Mouse (Mus musculus): ENCODE data around the gene Medag. TPM values are rescaled to one million over a fixed set of nuclear protein-coding genes. Genes with fewer than 3 reads are reported as not detected.

Gene Medag
- total RNA-seq, 2 experiments from 2014 or later = 0.78 to 1.3 TPM

DNA sequence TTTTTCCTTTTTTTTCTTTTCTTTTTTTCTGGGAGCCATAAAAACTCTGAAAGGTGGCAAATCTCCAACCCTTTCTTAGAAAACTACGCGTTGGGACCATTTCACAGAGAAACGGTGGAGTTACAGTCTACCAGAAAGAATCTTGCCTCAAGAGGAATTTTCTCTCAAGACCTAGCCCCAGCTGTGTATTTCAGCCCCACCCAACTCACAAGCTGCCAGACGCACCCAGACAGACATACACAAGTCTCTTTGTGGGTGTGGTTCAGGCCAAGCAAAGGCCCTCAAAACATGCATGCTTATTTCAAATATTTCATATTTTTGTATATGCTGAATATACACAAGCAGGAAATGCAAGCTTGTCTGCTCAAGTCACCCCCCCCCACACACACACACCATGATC, 29.6 kb upstream of the Medag start:
- no peak for DNase-seq (ENCODE audit: low spot score in 2 of 2)

DNA sequence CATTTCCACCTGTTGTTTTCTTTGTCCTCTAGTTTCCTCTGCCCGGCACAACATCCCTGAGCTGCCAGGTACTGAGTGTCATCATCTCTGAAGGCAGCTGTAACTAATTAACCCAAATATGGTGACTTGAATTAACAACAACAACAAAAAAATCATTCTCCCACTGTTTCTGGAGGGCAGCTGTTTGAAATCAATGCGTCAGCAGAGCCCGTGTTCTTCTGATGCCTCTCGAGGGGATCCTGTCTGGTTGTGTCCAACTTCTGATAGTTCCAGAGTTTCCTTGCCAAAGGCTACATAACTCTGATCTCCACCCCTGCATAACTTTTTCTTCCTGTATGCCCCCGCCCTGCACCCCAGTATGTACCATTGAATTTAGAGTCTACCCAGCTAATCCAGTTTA, 28.9 kb upstream of the Medag start:
- DNase-seq (ENCODE audit: low spot score in 2 of 2) = no peak

DNA sequence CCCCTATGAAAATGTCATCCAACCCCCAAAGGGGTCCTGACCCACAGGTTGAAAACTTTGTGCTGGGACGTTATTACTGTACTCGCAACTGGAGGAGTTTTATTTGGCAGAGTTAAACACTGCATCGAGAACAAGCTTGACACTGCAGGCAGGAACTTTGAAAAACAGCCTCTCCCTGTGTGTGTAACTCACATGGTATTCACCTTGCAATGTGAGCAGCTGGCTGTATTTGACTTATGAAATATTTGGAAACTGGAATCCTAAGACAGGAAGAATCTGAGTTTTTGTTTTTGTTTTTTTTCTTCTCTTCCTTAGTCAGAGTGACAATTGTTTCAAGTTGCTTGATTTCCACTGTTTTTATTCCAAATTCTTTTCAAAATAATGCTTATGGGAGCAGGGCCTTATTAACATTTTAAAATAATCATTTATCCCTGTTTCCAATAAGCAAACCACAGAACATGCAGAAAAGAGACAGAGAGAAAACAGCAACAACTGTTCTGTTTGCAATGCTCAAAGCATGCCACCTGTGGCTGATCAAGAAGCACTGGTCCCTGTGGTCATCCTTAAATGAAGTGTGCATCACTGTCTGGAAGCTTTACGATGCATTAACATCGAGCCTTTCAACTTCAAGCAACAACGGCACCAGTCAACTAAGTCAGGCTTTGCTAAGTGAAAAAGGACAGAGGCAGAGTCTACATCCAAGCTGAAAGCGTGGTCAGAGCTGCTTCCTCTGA, 26.2 kb upstream of the Medag start:
- no peak for DNase-seq (ENCODE audit: low spot score in 2 of 2)

DNA sequence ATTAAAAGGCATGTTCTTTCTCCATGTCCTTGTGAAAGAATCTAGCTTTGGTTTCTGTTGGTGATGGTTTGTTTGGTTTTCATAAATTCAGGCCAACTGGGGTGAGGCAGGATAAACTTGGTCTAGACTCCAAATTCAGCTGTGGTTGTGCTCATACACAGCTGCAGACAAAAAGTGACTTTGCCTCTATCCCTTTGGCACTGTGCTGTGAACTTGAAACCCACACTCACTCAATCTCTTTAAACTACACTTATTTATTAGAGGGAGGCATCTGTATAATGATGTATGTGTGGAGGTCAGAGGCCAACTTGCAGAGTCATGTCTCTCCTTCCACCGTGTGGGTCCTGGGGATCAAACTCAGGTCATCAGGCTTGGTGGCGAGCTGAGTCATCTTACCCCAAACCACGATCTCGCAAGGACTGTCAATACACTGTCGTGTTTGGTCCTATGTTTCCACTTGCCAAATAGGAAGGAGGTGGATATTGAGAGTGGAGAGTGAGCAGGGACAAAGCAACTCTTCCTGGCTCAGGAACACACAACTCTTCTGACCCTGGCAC, 25.2 kb upstream of the Medag start:
- DNase-seq (ENCODE audit: low spot score in 2 of 2) = no peak

DNA sequence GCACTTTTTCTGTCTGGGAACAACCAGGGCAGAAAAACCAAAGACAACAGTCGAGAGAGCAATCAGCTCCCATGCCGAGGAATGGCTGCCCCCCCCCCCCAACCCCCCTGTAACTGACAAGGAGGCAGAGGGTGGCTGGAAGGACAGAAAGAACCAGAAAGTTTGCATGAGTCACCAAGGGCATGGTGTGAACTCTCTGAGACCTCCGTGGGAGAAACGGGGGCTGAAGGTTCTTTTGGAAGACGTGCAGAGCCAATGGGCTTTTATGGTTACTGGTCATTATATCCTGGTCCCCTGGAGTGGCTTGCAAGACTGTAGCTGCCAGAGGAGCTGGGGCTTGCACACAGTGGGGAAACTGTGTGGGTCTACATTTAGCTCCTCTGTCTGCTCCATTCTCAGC, 22.6 kb upstream of the Medag start:
- DNase-seq (ENCODE audit: low spot score in 2 of 2) = no peak

DNA sequence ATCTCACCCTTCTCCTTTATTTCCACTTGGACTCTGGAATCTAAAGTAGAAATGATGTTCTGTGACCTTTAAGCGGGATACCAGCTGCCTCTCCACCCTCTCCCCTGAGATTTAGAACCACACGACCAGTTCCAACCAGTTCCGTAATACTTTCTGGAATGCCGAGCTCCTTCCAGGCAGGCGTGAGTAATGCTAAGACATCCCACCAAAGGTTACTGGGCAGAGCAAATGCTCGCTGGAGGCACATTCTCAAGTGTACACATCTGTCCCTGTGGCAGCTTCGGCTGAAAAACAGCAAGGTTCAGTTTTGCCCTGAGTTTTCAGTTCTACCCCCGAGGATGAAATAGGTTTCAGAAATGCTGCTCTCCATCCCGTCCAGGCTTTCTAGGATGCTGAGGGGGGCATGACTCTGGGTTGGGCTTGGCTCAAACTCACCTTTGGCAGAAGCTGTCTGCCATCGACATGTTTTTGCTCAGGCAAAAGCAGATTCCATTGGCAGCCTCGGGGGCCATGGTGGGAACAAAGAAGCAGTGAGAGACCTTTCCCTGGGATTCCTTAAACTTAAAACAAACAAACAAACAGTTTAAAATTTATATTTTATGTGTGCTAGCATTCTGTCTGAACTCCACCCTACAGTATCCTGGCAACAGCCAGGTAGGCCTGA, 21.9 kb upstream of the Medag start:
- DNase-seq (ENCODE audit: low spot score in 2 of 2) = no peak

DNA sequence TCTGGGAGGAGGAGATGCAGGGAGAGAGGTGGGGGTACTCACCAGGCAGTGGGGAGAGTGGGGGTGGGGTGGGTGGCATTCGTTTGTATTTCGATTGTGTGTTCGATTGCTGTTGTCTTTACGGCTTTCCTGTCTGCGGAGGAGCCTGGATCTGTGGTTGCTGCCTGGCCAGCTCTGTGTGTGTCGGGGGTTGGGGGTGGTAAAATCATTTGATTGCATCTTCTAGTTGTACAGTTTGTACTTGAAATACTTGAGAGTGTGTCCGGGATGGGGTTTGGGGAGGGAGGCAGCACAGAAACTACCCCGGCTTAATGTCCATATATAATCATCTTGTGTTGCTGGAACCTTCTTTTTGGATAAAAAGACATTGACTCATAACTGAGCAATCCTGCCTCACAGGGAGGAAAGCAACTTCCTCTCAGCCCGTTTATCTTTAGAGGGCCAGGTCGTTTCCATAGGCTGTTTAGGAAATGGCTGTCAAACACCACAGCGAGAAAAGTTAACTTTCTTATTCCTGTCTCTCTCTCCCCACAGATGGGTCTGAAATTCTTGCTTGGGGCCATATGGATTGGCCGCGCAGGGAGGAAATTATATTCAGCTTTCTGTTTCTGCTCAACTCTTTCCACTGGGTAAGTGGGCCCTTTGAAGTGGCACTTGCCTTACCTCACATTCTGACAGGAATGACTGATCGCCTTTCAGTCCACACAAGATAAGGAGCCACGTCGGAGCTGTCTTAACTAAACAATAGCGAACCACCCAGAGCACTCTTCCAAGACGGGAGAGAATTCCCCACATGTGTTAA, 19.8 kb upstream of the Medag start:
- no peak for DNase-seq (ENCODE audit: low spot score in 2 of 2)

DNA sequence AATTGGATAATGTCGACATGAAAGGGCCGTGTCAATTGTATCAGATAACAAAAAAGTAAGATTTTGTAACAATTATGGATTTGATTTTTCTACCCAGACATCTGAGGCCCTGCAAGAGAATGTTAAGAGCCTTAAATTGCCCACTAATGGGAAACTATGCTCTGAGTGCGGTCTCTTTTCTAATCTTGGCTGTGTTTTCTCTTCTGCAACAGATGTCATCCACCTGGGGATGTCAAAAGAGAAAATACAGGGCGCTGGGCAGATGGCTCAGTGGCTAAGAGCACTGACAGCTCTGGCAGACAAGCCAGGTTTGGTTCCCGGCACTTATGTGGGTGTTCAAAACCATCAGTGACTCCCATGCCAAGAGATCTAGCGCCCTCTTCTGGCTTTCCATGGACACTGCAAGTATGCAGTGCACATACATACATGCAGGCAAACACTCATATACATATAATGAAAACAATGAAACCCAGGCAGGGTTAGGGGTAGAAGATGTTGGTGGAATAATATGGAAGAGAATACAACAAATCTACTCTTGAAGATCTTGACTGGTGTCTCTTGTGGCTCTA, 19.0 kb upstream of the Medag start:
- no peak for DNase-seq (ENCODE audit: low spot score in 2 of 2)

DNA sequence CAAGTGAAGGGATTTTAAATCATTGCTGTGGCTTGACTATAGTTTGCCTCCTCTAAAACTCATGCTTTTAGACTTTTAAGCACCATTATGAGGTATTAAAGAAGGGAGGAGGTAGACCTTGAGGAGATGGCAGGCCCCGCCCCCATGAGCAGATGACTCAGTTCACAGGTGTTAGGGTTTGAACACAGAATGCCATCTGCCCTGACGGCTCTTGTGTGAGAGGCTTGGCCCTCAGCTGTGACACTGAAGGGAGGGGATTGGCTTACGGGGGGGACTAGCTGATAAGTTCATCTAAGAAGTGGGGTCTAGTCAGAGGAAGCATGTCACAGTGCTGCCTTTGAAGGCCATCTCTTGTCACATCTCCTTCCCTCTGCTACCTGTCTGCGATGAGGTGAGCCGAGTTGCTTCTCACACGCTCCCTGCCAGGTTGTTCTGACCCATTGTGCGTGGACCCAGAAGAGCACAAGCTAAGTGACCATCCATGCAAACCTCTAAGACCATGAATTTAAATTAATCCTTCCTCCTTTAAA, 10.0 kb upstream of the Medag start:
- no peak for DNase-seq (ENCODE audit: low spot score in 2 of 2)

DNA sequence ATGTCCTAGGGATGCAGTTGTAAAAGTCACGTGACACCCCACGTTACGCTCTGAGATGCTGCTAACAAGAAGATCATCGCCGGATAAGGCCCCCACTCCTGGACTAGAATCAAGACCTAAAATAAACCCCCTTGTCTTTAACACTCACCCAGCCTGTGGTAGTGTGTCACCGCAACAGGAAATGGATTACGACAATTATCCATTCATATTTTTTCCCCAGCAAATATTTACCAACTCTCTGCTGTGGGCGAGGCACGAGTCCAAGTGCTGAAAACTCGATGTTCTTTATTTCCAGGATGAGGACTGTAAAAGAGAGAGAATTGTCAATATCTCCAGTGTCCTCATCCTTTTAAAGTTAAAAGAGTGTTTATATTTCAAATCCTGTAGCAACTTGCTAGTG, 9.5 kb upstream of the Medag start:
- DNase-seq (ENCODE audit: low spot score in 2 of 2) = no peak

DNA sequence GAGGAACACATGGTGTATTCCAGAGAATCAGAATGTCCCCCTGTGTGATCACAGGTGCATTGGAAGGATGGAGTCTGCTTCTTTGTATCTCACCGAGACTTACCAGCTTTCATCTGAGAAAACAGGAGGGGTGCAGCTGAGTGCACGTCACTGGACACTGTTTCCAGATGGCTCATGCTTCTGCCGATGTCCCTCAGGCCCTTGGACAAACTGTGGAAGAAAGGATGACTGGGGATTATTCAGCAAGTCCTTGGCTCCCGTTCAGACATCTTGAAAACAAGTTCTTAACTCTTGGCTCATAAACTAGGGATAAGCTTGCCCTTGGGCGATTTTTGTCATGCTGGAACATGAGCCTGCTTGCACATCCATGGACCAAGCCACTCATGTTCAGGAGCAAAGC, 8.2 kb upstream of the Medag start:
- DNase-seq (ENCODE audit: low spot score in 2 of 2) = no peak

DNA sequence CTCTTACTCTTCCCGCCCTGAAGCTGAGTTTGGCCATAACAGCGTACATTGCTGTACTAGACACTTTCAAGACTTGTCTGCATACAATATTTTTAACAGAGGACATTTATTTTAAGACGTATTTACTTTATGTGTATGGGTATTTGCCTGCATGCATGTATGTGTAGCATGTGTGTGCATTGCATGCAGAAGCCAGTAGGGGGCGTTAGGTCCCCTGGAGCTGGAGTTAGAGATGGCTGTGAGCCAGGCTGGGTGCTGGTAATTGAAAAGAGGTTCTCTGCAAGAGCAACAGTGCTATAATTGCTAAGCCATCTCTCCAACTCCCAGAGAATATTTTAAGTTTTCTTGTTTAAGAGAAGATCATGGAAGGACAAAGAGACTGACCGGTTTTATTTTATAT, 6.8 kb upstream of the Medag start:
- no peak for DNase-seq (ENCODE audit: low spot score in 2 of 2)

DNA sequence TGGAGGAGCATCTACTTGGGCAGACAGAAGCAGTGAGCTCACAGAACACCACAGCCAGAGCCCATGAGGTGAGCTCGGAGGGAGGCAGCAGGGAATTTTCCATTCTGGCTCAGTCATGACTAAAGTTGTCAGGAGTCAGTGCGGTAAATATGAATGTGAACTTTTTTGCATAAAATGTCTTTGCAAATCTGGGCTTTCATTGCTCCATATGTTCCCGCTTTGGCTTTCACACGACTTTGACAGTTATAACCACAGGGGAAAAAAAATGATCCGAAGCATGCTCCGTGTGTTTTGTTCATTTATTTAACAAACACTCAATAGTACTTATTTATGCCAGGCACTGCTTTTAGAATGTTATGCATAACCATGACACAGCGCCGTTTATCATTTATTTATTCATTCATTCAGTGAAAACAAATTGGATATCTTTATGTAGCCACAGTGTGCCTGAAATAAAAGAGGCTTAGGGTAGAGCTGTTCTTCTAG, 4.7 kb upstream of the Medag start:
- DNase-seq (ENCODE audit: low spot score in 2 of 2) = no peak

DNA sequence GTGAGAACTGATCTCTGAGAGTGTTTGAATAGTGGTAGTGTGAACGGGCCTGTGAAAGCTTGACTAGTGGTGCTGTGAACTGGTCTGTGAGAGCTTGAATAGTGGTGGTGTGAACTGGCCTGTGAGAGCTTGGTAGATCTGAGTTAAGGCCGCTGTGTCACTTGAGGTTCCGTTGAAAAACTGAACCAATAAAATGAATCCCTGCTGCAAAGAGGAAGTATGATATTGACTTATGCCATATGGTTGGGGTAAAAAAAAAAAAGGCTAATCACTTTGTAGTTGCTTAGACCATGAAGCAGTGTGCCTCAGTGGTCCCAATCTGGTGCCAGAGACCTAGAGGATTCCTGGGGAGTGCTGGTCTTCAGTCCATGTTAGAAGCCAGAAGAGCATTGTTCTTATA, 2.0 kb upstream of the Medag start:
- no peak for DNase-seq (ENCODE audit: low spot score in 2 of 2)

DNA sequence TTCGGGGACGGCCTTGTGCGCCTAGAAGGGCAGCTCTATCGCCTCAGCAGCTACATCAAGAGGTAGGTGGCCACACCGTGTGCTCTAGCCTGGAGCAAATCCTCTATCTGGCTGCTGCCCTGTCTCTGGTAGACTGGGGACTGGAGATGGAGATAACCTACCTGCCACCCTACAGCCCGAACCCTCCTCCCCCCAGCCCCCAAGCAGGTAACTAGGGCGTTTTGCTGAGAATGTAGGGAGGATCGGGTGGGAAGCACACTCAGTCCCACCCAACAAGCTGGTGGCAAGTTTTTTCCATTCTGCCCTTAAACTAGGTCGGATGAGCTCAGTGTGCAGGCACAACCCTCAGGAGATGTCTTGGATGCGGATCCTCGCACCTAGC, 636 bp downstream of the Medag start:
- DNase-seq (ENCODE audit: low spot score in 2 of 2) = no peak

DNA sequence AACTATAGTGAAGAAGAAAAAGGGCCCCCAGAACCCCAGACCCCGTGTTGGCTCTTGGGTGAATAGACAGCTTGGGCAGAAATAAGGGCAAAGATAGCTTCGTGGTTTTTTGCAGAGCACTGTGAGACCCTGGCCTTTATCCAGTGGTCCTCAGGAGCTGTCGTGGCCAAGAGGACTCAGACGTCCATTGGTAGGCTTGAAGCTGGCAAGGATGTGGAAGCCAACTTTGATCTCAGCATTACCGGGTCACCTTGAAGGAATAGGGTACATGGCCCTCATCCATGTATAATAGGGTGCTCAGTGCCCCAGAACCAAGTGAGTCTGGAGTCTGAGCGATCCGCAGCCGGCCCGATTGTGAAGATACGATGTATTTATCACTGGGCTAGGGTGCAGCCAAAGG, 1.1 kb downstream of the Medag start:
- DNase-seq (ENCODE audit: low spot score in 2 of 2) = no peak

DNA sequence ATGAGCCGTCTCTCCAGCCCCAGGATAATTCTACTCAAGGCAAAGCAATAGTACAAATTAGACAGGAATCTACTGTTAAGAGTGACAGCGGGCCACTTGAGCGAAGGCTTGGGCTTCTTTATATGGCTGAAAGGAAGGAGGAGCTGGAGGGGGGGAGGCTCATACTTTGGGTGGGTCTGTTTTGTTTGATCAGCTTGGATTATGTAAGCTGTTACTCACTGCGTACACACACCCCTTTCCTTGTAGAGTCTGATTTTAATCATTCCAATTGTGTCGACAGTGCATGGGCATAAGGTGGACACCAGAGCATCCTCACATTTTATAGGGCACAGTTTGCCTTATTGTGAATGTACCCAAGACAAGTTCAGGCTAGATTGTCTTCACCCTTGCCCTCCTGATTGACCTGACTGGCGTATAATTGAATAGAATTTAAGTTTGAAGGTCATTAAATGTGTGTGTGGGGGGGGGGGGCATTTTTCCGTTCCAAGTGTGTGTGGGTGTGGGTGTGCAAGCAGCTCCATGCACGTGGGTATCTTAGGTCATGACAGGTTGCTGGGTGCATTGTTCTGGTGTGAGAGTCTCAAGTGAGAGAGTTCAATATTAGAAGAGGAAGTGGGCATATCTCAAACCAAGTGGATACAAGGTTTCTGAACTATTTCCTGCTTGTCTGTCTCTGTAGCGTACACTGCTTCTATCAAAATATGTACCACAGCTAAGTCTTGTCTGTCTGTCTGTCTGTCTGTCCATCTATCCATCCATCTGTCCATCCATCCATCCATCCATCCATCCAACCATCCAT, 3.0 kb downstream of the Medag start:
- DNase-seq (ENCODE audit: low spot score in 2 of 2) = no peak

DNA sequence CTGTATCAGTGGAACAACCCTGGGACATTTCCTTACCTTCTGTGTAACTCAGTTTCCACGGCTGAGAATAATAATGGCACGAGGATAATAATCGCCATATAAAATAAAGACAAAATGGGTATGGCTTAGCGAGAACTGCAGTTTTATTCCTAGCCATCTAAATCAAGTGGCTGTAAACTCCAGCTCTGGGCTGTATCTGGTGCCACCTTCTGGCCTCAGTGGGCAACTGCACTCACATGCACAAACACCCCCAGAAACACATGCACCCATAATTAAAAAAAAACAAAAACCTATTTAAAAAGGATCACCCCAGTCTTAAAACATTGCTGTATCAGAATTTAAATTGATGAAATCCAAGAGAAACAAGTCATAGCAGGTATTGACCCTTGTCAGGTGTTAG, 5.8 kb downstream of the Medag start:
- DNase-seq (ENCODE audit: low spot score in 2 of 2) = no peak

DNA sequence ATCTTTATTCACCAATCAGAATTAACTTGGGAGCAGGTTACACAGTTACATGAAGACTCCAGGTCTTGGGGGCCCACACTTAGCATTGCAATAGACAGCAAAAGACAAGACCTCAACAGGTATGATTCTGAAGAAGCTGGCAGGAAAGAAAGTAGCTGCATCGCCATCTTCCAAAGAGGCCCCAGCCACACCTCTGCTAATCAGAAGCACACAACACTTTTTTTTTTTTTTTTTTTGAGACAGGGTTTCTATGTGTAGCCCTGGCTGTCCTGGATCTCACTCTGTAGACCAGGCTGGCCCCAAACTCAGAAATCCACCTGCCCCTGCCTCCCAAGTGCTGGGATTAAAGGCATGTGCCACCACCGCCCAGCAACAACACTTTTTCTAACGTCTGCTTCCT, 15.0 kb downstream of the Medag start:
- DNase-seq (ENCODE audit: low spot score in 2 of 2) = no peak

DNA sequence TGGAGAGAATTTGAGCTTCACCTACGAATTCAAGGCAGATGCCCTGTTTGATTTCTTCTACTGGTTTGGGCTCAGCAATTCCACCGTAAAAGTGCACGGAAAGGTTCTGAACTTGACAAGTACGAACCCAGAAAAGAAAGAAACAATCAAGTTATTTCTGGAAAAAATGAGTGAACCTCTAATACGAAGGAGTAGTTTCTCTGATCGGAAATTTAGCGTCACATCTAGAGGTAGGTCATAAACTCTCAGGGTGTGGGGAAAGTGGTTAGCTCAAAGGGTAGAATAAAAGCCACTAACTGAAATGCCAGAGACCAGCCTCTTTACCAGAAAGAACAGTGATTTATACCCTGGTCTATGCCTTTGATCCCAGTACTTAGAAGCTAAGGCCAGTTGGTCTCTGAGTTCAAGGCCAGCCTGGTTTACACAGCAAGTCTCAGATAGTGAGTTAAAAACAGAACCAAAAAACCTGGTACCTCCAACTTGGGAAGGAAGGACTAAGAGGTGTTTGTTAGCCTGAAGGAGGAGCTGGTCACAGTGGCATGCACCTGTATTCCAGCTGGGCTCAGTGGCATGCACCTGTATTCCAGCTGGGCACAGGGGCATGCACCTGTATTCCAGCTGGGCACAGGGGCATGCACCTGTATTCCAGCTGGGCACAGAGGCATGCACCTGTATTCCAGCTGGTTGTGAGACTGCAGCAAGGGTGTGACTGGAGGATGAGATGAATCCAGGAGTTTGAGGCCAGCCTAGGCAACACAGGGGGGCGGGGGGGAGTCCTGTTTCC, 15.9 kb downstream of the Medag start:
- DNase-seq (ENCODE audit: low spot score in 2 of 2) = no peak

All from layer of hippocampus, postnatal 10 days (tissue).